Mouse (Mus musculus): ENCODE results near the gene Mrps23.
A peak's percentile ranks its signal among the peaks of the same experiment; 100 is the strongest.

Mrps23 gene

DNA sequence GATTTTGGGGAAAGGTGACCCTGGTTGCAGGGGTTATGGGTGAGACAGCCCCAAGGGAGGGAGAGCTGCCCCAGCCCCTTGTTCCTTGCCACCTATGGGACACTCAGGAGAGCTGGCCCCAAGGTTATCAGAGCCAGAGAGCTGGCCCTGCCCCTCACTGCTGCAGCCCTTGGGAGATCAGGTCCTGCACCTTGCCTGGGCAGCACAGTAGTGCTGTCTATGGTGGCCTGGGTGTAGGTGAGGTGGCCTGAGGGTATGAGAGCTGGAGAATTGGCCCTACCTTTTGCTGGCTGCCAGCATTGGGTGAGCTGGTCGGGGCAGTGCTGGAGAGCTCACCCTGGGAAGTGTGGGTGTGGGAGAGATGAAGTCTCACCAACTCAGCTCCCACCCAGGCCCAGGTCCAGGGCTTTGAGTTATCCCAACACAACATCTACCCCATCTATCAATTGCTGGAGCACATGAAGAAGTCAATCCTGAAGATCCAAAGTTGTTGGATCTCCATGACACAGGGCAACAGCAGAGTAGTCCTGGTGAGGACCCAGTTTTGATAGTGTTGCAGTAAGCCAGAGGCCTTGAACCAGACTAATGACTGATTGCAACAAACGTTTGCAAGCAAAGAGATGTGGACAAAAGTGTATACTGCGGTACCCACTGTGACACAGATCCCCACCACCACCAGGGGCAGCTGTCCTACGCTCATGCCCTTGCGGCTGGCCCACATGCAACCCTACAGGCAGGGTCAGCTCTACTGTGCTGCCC lies 7.8 kb downstream of the Mrps23 start:
- DNase-seq (ENCODE audit: low spot score): no peak

DNA sequence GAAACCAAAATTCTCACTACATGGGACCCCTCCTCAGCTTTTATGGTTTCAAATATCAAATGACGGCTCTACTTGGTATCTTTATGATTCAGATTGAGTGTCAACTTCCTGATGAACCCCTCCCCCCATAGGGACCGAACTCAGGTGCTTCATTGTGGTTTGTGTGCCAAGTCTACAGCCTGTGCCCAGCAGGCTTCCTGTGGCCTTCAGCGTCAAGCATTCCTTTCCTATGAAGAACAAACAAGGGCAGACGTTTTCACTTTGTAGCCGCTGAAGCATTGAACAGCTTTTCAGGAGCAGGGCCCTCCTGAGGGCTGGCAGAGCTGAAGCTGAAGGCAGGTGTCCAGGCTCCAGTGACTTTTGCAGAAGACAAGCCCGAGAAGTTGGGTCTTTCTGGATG lies 9.6 kb downstream of the Mrps23 start:
- no peak for DNase-seq (ENCODE audit: low spot score)

DNA sequence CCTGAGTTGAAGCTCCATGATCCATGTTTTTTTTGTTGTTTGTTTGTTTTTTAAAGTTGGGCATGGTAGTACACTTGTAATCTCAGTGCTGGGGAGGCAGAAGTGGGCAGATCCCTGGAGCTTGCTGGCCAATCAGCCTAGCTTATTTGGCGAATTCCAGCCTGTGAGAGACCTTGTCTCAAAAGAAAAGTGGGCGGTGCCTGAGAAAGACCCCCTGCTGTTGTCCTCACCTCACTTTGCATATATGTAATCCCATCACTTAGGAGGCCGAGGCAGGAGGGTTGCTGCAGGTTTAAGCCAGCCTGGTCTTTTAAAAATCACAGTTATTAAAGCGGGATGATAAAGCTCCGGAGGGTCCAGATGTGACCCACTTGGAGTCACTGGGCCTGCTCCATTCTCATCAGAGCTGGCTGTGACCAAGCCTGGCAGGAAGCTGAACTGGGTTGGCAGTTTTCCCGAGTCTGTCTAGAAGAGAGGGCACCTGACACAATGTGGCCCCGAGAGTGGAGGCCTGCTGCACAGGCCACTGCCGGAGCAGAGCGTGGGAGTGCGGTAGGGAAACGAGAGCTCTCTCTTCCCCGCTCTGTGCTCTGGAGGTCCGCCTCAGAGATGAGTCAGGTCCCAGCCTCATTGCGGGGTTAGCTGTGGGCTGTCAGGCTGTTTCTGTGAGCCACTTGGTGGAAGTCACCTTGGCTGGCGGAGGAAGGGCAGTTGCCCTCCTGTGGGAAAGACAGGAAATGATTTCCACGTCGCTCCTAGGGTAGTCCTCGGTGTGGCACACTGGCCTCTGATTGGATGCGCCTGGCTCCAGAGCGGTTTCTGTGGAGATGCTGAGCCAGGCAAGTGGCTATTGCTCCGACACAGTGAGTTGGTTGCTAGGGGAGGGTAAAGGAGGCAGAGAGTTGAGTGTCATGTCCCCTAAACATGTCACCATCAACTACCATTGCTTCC lies 11.0 kb downstream of the Mrps23 start:
- DNase-seq (ENCODE audit: low spot score): peak; percentile 63

DNA sequence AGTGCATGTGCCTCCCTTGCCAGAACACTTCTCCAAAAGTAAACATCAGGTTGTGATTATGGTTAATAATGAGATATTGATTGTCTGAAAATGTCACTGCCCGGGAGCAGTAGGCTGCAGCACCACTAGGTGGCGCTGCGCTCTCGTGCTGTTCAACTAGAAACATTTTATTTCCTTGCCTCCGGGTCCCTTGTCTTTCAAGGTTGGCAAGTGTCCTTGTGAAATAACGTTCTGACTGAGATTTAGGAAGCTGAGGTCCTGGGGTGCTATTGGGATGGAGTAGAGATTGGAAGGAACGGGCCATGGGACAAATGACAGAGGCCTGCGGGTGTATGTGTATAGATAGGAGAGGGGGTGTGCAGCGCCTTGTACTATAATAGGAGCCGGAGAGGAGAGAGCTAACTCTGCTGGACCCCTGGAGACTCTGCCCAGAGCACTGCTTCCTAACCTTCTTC lies 12.1 kb downstream of the Mrps23 start:
- no peak for DNase-seq (ENCODE audit: low spot score)

DNA sequence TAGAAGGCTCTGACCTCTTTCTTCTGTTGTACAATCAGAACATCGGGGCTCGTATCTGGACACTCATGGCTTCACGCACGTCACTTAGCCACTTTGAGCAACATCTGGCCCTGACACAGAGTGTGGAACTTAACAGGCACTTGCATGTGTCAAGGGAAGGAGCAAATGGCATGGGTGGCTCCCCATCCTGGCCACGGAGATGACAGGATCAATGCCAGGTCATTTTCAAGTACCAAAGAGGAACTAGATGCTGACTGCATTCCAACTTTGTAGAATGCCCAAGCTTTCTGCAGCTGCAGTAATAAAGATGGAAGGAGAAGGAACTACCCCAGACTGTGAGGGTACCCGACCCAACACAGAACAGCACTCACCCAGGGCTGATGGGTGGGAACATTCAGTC lies 14.0 kb downstream of the Mrps23 start:
- DNase-seq (ENCODE audit: low spot score): no peak

DNA sequence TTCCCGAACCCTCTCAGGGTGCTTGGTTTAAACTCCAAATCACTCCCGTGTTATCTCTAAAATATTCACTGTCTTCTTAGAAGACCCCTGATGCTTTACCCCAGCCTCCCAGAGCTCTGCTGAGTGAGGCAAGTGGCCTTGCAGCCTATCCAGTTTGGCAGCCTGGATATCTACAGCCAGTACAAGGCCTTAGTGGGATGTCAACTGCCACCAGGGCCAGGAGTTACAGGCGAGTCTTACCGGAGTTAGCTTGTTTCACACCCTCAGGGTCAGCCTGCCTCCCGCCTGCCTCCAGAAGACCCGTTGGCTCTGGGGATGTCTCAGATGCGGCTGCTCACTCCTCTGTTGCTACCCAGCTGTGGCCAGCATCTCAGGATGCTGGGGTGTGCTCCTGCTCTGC lies 14.4 kb downstream of the Mrps23 start:
- DNase-seq (ENCODE audit: low spot score): no peak

DNA sequence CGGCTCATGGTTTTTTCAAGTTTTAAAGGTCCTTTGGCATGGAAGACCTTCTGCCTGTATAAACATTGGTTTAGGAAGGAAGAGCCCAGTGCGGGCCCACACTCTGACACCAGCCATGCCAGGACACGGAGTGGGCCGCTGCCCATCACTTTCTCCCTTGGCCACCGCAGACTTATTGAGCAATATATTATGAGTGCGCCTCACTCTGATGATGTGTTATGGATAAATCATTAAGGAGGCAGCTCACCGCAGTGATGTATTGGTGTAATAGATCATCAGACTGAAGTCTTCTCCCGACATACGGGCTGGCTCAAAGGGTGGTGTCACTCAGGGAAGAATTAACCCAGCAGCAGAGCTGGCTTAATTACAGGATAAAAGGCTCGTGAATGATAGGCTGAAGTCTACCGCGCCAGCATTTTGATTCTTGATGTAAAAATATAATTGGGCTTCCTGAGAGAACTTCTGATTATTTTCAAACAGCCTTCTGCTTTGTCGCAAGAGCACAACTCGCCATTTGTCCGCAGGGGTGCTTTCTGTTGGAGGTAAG lies 17.8 kb downstream of the Mrps23 start:
- no peak for DNase-seq (ENCODE audit: low spot score)

DNA sequence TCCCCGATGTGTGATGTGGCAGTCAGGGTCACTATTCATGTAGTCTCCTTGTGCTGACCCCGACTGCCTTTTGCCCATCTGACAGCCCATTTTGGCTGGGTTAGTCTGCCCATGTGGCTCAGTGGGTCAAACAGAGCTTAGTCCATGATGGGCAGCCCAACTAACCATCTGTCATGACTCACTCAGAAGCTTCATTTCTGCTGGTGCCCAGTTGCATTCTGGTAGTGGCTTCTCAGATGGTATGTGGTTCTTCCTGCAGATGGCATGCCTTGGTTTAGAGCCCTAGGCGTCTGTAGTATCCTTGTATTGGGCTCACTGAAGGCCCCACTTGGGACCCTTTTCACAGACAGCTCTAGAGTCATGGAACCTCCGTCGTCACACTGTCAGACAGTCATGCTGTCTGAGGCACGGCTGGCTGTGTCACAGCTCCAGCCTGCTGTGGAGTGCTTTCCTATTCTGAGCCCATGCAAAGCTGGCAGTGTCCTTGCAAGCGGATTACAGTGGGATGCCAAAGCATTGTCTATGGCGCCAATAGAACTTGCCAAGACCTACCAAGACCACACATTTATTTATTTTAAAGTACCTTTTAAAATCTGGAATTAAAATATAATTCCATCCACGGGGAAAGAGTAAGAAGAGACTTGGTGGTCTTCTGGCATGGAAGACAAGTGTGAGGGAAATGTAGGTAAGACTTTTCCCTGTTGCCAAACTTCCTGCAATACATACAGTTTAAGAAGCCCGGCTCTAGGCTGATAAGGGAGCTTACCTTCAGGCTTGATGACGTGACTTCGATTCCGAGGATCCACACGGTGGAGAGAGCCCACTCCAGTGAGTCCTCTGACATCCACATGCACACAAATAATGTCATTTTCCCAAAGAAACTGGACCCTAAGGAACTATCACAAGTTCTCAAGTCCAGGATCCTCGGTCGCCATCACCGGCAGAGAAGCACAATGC lies 23.1 kb downstream of the Mrps23 start:
- no peak for DNase-seq (ENCODE audit: low spot score)

DNA sequence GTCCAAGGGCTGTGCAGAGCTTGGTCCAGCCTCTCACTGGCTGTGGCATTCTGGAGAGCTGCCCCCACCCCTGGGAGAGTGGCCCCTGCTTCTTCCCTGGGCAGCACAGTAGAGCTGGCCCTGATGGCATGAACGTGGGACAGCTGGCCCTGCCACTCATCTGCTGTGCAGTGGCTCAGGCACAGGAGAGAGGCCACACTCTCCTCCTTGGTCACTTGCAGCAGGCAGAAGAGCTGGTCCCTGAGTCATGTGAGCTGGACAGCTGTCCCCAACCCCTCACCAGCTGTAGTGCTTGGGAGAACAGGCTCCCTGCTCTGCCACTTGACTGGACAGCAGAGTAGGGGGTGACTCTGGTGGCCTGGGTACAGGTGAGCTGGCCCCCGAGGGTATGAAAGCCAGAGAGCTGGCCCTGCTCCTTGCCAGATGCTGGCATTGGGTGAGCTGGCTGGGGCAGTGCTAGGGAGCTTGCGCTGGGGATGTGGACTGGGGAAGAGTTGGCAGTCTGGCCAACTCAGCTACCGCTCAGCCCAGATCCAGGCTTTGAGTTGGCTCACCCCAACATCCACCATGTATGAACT lies 27.1 kb downstream of the Mrps23 start:
- no peak for DNase-seq (ENCODE audit: low spot score)

DNA sequence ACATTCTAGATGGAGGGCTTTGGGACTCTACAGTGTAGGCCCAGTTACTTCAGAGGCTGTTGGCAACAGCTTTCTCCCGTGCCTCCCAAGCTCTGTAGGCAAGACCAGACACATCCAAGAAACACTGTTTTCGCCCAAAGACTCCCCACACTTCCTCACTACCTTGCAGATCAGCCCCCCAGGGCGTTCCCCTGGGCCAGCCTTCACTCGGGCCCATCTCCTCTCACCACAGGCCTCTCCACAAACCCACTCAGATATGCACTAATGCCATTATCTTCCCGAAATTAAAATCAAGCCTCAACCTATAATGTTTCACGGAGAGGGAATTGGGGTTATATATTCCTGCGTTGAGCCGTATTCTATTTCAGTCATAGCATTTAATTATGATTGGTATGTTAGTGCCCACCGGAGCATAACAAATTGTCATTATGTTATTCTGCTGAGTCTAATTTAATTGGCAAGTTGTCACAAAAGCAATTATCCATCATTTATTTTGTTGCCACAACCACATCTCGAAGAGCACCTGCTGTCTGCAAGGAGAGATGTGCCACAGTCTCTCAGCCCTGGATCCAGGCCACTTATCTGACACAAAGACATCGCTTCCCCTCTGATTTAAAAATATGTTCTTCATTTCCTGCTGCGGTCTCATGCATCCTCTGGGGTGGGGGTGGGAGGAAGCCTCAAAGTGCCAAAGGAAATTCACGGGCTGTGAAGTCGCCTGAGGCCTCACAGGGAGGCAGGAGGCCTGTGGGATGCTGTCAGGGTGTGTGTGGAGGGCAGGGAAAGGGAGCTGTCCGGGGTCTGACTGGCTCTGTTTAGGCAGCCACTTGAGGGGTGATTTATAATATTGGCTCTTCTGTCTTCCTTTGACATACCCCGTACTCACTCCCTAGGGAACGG lies 29.6 kb downstream of the Mrps23 start:
- no peak for DNase-seq (ENCODE audit: low spot score)

DNA sequence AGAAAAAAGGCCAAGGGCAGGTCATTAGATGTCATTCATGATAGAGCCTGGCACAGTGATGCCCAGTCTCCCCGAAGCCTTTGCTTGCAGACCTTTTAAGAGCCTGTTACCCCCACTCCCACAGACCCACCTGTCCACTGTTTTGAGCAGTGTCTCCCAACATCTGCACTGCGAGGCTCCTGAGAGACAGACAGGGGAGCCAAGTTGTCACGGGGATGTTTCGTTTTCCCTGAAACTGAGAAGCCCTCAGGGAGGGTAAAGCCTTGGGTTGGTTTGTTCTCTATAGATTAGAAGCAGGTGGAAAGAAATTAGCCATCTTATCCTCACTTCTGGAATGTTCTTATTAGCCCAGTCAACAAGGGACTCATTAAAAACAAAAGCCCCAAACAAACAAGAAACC lies 30.6 kb downstream of the Mrps23 start:
- DNase-seq (ENCODE audit: low spot score): no peak

DNA sequence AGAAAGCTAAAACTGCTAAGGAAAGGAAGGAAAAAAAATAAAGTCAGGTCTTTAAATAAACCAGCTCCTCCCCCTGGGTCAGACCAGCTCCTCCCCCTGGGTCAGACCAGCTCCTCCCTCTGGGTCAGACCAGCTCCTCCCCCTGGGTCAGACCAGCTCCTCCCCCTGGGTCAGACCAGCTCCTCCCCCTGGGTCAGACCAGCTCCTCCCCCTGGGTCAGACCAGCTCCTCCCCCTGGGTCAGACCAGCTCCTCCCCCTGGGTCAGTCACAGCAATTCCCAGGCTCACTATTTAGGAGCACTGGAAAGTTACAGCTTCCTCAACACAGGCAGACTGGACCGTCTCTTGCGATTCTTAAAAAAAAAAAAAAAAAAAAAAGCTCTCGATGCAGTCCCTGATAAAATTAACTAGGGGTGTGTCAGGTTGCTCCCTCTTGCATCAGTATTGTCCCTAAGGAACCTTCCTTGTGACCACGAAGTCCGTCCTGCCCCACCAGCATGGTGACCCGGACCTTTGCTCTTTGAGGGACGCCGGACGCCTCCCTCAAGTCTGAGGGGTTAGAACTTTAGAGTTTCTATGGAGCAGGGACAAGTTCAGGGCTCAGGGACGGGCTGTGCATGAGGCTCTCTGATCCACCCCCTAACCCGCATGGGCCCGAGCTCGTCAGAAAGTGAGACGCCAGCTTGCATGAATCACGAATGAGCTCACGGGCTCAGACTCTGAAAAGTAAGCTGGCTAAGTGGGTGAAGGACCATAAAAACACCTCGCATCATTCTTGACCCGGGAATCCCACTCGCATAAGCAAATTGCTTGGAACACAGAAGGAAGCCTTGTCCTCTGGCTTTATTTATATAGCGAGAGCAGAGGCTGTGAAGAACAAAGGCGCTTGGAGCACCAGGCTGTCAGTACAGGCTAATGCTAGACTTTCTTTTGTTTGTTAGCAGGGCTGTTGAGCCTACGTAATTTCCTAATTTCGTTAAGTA lies 31.3 kb downstream of the Mrps23 start:
- peak; percentile 52 for DNase-seq (ENCODE audit: low spot score)

DNA sequence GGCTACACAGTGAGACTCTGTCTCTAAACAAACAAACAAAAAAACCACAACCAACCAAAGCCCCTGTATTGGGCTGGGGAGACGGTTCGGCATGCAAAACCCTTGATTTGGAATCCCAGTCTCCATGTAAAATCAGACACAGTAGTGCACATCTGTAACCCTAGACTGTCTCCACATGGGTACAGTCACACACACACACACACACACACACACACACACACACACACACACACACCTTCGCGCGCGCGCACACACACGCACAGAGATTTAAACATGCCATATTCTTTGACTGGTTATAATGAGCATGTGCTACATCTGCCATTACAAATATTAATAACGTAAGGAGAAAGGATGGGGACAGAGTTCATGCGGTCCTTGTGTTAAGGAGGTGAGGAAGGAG lies 36.1 kb downstream of the Mrps23 start:
- DNase-seq (ENCODE audit: low spot score): no peak

DNA sequence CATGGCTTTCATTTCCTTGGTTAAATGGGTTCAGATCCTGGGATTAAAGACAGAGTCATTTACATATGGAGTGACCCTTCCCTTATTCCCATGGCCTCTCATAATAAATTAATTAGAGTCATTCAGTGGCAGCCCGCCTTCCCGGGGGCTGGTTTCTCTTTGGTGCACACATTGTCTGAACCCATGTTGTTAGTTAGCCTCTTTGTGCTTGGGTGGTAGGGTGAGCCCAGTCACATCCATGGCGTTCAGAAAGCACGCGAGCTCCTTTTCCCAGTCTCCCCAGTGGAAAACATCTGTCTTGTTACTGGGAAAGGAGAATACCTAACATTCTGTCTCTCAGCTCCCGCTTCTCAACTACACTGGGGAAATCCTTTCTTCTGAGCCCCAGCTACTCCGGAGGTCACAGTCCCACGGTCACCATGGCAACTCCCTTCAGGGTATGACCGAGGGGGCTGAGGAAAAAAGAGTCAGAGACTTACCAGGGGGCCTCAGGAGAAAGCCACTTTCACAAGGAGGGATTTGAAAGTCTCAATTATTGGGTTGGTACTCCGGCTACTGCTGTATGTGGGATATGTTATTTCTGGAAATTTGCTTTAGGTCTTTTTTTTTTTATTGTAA lies 36.7 kb downstream of the Mrps23 start:
- DNase-seq (ENCODE audit: low spot score): no peak

DNA sequence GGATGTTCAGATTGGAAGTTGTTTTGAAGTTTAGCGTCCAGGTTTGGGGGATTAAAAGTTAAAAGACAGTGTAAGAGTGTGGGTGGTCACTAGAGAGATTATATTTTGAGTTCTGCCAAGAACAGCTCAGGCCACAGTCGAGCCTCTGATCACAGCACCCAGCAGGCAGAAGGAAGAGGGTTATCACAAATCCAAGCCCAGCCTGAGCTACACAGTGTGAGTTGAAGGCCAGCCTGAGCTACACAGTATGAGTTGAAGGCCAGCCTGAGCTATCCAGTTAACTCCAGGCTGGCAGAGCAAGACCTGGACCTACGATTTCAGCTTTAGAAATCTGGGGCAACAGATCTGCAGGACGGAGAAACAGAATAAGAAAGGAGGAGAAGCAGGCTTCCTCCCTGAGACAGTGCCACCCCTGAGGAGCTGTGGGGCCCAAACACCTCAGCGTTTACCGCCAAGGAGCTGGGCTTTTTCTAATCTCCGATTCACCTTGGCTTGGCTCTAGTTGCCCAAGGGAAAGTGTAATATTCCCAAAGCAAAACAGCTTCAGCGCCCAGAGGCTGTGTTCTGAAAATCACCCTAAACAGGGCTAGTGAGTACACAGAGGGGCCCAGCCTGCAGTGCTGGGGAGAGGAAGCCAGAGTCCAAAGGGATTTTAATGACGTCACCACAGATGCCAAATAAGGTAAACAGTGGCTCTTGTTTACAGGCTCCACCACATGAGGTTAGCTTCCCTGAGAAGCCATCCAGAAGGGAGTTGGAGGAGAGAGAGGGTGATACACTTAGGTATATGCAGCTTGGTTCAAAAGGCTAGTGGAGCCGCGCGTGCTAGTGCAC lies 37.5 kb downstream of the Mrps23 start:
- no peak for DNase-seq (ENCODE audit: low spot score)

DNA sequence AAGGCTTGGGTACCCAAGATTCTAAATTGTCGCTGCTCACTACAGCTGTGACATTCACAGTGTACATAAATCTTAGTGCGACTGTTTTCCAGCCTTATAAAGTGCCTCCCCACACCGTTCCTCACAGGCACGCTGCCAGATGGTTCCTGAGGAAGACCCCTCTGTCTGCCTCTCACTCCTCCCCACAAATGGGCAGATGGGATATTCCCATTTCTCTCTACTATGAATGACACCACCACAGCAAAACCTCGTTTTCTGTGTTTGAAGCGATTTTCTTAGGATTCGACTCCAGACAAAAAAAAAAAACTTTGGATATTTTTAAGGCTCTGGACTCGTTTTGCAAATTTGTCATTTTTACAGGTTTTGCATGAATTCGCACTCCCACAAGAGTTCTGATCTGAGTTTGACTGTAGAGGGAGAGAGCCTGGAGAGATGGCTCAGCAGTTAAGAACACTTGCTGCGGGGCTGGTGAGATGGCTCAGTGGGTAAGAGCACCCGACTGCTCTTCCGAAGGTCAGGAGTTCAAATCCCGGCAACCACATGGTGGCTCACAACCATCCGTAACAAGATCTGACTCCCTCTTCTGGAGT lies 41.5 kb downstream of the Mrps23 start:
- DNase-seq (ENCODE audit: low spot score): no peak

DNA sequence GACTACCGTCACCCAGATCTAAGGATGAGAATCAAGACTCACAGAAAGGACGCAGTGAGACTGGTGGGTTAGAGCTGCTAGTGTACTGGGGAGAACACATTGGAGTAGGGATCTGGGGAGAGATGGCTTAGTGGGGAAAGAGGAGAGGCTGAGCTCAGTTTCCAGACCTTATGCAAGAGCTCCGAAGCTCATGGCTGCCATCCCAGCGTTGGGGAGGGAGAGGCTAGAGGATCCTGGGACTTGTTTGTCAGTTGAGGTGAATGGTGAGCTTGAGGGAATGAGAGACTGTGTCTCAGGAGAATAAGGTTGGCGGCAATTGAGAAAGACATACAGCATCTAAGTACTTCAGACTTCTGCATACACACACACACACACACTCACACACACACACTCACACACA lies 44.4 kb downstream of the Mrps23 start:
- no peak for DNase-seq (ENCODE audit: low spot score)

Data from testis, postnatal 14 days (tissue).